Mouse (Mus musculus) hindbrain, embryonic 14.5 days (tissue): ENCODE measurements around the gene Otub2. TPM values are rescaled to one million over a fixed set of nuclear protein-coding genes. Genes with fewer than 3 reads are reported as not detected.

Experiments used
- ATAC-seq: fragments of 200-750 bp; cut with Nextera tagmentation; 2 replicates; pipeline ENCODE4 v1.8.0; 2017; ENCODE audit warnings: moderate number of reproducible peaks, mild to moderate bottlenecking, moderate TSS enrichment, moderate library complexity; ENCODE audit not compliant: low FRiP score
- DNase-seq: peaks from one replicate; pipeline ENCODE4 v3.0.0-alpha.2; 2015; ENCODE audit warnings: low spot score
- H3K27ac ChIP-seq: fragments of 300-500 bp; sonication (generic); 2 replicates; pipeline ENCODE4 v1.5.1; 2014; ENCODE audit warnings: mild to moderate bottlenecking, moderate library complexity
- H3K27me3 ChIP-seq: fragments of 300-500 bp; sonication (generic); 2 replicates; pipeline ENCODE4 v1.6.1; 2014; ENCODE audit warnings: mild to moderate bottlenecking, low read length, mixed read lengths; ENCODE audit not compliant: control insufficient read depth, insufficient read depth
- H3K36me3 ChIP-seq: fragments of 300-500 bp; sonication (generic); replicated peaks from 2 replicates; pipeline ENCODE4 v1.6.1; 2014; ENCODE audit not compliant: control insufficient read depth, insufficient read depth
- H3K4me1 ChIP-seq: fragments of 300-500 bp; sonication (generic); replicated peaks from 2 replicates; pipeline ENCODE4 v1.6.1; 2014; ENCODE audit warnings: antibody characterized with exemption, low read length, mixed read lengths; ENCODE audit not compliant: control insufficient read depth, insufficient read depth
- H3K4me2 ChIP-seq: fragments of 300-500 bp; sonication (generic); replicated peaks from 2 replicates; pipeline ENCODE4 v1.6.1; 2014; ENCODE audit warnings: mild to moderate bottlenecking, moderate library complexity
- H3K4me3 ChIP-seq: fragments of 300-500 bp; sonication (generic); replicated peaks from 2 replicates; pipeline ENCODE4 v1.5.1; 2014; ENCODE audit warnings: mild to moderate bottlenecking, low read length
- H3K9ac ChIP-seq: fragments of 300-500 bp; sonication (generic); 2 replicates; pipeline ENCODE4 v1.6.1; 2014
- H3K9me3 ChIP-seq: fragments of 300-500 bp; sonication (generic); 2 replicates; pipeline ENCODE4 v1.6.1; 2016; ENCODE audit warnings: low read length; ENCODE audit not compliant: control insufficient read depth
- WGBS: fragments of 180-500 bp; shearing (Covaris S2); extraction: QIAGEN DNeasy Blood & Tissue Kit; methylation state at CpG from one replicate; pipeline ENCODE4 v1.1.7; 2014; 5-methylcytosine and 5-hydroxymethylcytosine counted together
- polyA plus RNA-seq: library from polyadenylated mRNA; unstranded; fragments of >200 nt; fragmentation: Nextera tagmentation; extraction: Ambion mirVana; gene quantifications from 2 replicates; pipeline ENCODE4 v1.2.1, GENCODE M21; 2014

The Otub2 gene
- polyA plus RNA-seq, 1 experiment from 2014 or later: 23.5 TPM

- Histone ChIP-seq H3K4me2 (no peak within 1 kb of the TSS), H3K36me3 (no peaks in the 10 kb centered on the region), H3K9ac (no peak within 1 kb of the TSS), H3K4me3 (no peak within 1 kb of the TSS), H3K9me3 (no peaks in the 10 kb centered on the region), H3K4me1 (no peaks in the 10 kb centered on the region), H3K27ac (no peak within 1 kb of the TSS), H3K27me3 (no peaks in the 10 kb centered on the region)
- WGBS: 77% methylated on average over 14 of the region's 14 CpGs
- ATAC-seq: no peak
- DNase-seq: no peak
Observed at GRCm38 (mm10) chr12:103355746-103356414, 32.6 kb upstream of the Otub2 start, which contains the start of gene Asb2. Asb2 (minus strand) TSS chr12:103356001.

- H3K4me1 ChIP-seq: no peaks in the 10 kb centered on the region
- H3K9ac ChIP-seq: no peak overlapping the region
- H3K27ac ChIP-seq: no peak overlapping the region
- H3K27me3 ChIP-seq: no peaks in the 10 kb centered on the region
- H3K4me3 ChIP-seq: no peak overlapping the region
- 94% methylated on average over 4 of the region's 4 CpGs for WGBS
- no peak overlapping the region for H3K4me2 ChIP-seq
- DNase-seq: no peak
- no peaks in the 10 kb centered on the region for H3K9me3 ChIP-seq
- no peak for ATAC-seq
- H3K36me3 ChIP-seq: no peaks in the 10 kb centered on the region
Observed at GRCm38 (mm10) chr12:103356415-103356748, 32.1 kb upstream of the Otub2 start.

GRCm38 (mm10) chr12:103358216-103358615 is 30.3 kb upstream of the Otub2 start:
- H3K4me1 ChIP-seq: no peaks in the 10 kb centered on the region
- no peak overlapping the region for H3K27ac ChIP-seq
- 71% methylated on average over 8 of the region's 8 CpGs for WGBS
- no peaks in the 10 kb centered on the region for H3K36me3 ChIP-seq
- ATAC-seq: no peak
- DNase-seq: no peak
- H3K4me2 ChIP-seq: no peak overlapping the region
- no peak overlapping the region for H3K4me3 ChIP-seq
- H3K9ac ChIP-seq: no peak overlapping the region
- no peaks in the 10 kb centered on the region for H3K27me3 ChIP-seq
- H3K9me3 ChIP-seq: no peaks in the 10 kb centered on the region

- no peak for ATAC-seq
Observed at GRCm38 (mm10) chr12:103358951-103359801, 29.3 kb upstream of the Otub2 start.

GRCm38 (mm10) chr12:103360812-103361211 is 27.7 kb upstream of the Otub2 start:
- H3K9ac ChIP-seq: no peak overlapping the region
- H3K27ac ChIP-seq: no peak overlapping the region
- 88% methylated on average over 8 of the region's 8 CpGs for WGBS
- no peak overlapping the region for H3K4me3 ChIP-seq
- DNase-seq (no peak), ATAC-seq (no peak)
- H3K4me2 ChIP-seq: no peak overlapping the region
- H3K36me3 ChIP-seq: no peaks in the 10 kb centered on the region
- no peaks in the 10 kb centered on the region for H3K27me3 ChIP-seq
- no peaks in the 10 kb centered on the region for H3K4me1 ChIP-seq
- no peaks in the 10 kb centered on the region for H3K9me3 ChIP-seq

More at GRCm38 (mm10) chr12:103358951-103359801, 29.3 kb upstream of the Otub2 start:
- no peak overlapping the region for H3K4me3 ChIP-seq
- 65% methylated on average over 4 of the region's 4 CpGs for WGBS
- no peaks in the 10 kb centered on the region for H3K36me3 ChIP-seq
- no peak overlapping the region for H3K27ac ChIP-seq
- no peak overlapping the region for H3K9ac ChIP-seq
- H3K4me2 ChIP-seq: no peak overlapping the region
- DNase-seq: no peak
- H3K27me3 ChIP-seq: no peaks in the 10 kb centered on the region
- no peaks in the 10 kb centered on the region for H3K4me1 ChIP-seq
- H3K9me3 ChIP-seq: no peaks in the 10 kb centered on the region

GRCm38 (mm10) chr12:103361539-103362307 is 26.8 kb upstream of the Otub2 start:
- Histone ChIP-seq H3K27me3 (no peaks in the 10 kb centered on the region), H3K36me3 (no peaks in the 10 kb centered on the region), H3K4me3 (no peak overlapping the region), H3K4me2 (no peak overlapping the region), H3K27ac (no peak overlapping the region), H3K4me1 (no peaks in the 10 kb centered on the region), H3K9me3 (no peaks in the 10 kb centered on the region), H3K9ac (no peak overlapping the region)
- no peak for DNase-seq
- ATAC-seq: no peak
- 88% methylated on average over 17 of the region's 17 CpGs for WGBS

- Histone ChIP-seq H3K4me2 (no peak overlapping the region), H3K36me3 (no peaks in the 10 kb centered on the region), H3K9ac (no peak overlapping the region), H3K27me3 (no peaks in the 10 kb centered on the region), H3K9me3 (no peaks in the 10 kb centered on the region), H3K4me1 (no peaks in the 10 kb centered on the region), H3K27ac (no peak overlapping the region), H3K4me3 (no peak overlapping the region)
- no peak for DNase-seq
- 93% methylated on average over 3 of the region's 3 CpGs for WGBS
- ATAC-seq: no peak
Observed at GRCm38 (mm10) chr12:103362336-103362735, 26.1 kb upstream of the Otub2 start.

- H3K9ac ChIP-seq: no peak overlapping the region
- H3K9me3 ChIP-seq: no peaks in the 10 kb centered on the region
- H3K4me2 ChIP-seq: peak overlapping the region; percentile 33; the same call in 1 of the 2 replicates
- 0 out of 2 replicates have a peak, but pooled peaks cover 3% of the 10 kb centered on the region for H3K4me1 ChIP-seq
- WGBS: 94% methylated on average over 2 of the region's 2 CpGs
- H3K27me3 ChIP-seq: 0 out of 2 replicates have a peak, but pooled peaks cover 6% of the 10 kb centered on the region
- ATAC-seq (no peak), DNase-seq (no peak)
- H3K4me3 ChIP-seq: no peak overlapping the region
- H3K27ac ChIP-seq: no peak overlapping the region
- no peaks in the 10 kb centered on the region for H3K36me3 ChIP-seq
Observed at GRCm38 (mm10) chr12:103367171-103367570, 21.3 kb upstream of the Otub2 start.
